Mouse (Mus musculus) yolk sac, embryonic 10.5 days (tissue): ENCODE data around the gene 4932438H23Rik.

Experiments used
- DNase-seq: peaks from one replicate; pipeline ENCODE4 v3.0.0-alpha.2; 2017; ENCODE audit warnings: low spot score

Gene 4932438H23Rik

GRCm38 (mm10) chr16:91095022-91095421, at the start of gene 4932438H23Rik:
Gene 4932438H23Rik, minus strand, starts transcription at chr16:91095122.
- DNase-seq = no peak

- DNase-seq = no peak
Observed at GRCm38 (mm10) chr16:91140991-91141630, 46.2 kb upstream of the 4932438H23Rik start.

GRCm38 (mm10) chr16:91140457-91140856, 45.5 kb upstream of the 4932438H23Rik start:
- no peak for DNase-seq

GRCm38 (mm10) chr16:91140056-91140455, 45.1 kb upstream of the 4932438H23Rik start:
- DNase-seq = no peak

- DNase-seq = no peak
Observed at GRCm38 (mm10) chr16:91139481-91139880, 44.6 kb upstream of the 4932438H23Rik start.

- no peak for DNase-seq
Observed at GRCm38 (mm10) chr16:91138736-91139135, 43.8 kb upstream of the 4932438H23Rik start.

GRCm38 (mm10) chr16:91138151-91138550, 43.2 kb upstream of the 4932438H23Rik start:
- DNase-seq = no peak

- DNase-seq = no peak
Observed at GRCm38 (mm10) chr16:91136607-91137006, 41.7 kb upstream of the 4932438H23Rik start.

GRCm38 (mm10) chr16:91129916-91130315, 35.0 kb upstream of the 4932438H23Rik start:
- DNase-seq = no peak

GRCm38 (mm10) chr16:91128431-91128830, 33.5 kb upstream of the 4932438H23Rik start:
- no peak for DNase-seq

GRCm38 (mm10) chr16:91126734-91127524, 32.0 kb upstream of the 4932438H23Rik start:
- no peak for DNase-seq

- DNase-seq = no peak
Observed at GRCm38 (mm10) chr16:91124256-91124655, 29.3 kb upstream of the 4932438H23Rik start.

GRCm38 (mm10) chr16:91123821-91124220, 28.9 kb upstream of the 4932438H23Rik start:
- DNase-seq = no peak

- no peak for DNase-seq
Observed at GRCm38 (mm10) chr16:91119879-91120278, 25.0 kb upstream of the 4932438H23Rik start.

GRCm38 (mm10) chr16:91116696-91117095, 21.8 kb upstream of the 4932438H23Rik start:
- DNase-seq = no peak

GRCm38 (mm10) chr16:91116006-91116405, 21.1 kb upstream of the 4932438H23Rik start:
- no peak for DNase-seq

- no peak for DNase-seq
Observed at GRCm38 (mm10) chr16:91110999-91111535, 16.1 kb upstream of the 4932438H23Rik start.

- no peak for DNase-seq
Observed at GRCm38 (mm10) chr16:91107608-91108007, 12.7 kb upstream of the 4932438H23Rik start.

GRCm38 (mm10) chr16:91105481-91106051, 10.6 kb upstream of the 4932438H23Rik start:
- DNase-seq = no peak

- no peak for DNase-seq
Observed at GRCm38 (mm10) chr16:91104821-91105480, 10.0 kb upstream of the 4932438H23Rik start.

- DNase-seq = no peak
Observed at GRCm38 (mm10) chr16:91103386-91103785, 8.5 kb upstream of the 4932438H23Rik start.

- no peak for DNase-seq
Observed at GRCm38 (mm10) chr16:91100484-91100883, 5.6 kb upstream of the 4932438H23Rik start.
